Mouse (Mus musculus): ENCODE data around the gene Htr3a. TPM values are rescaled to one million over a fixed set of nuclear protein-coding genes. Genes with fewer than 3 reads are reported as not detected.

Gene Htr3a
- total and polyA plus RNA-seq, 3 experiments = not detected

DNA sequence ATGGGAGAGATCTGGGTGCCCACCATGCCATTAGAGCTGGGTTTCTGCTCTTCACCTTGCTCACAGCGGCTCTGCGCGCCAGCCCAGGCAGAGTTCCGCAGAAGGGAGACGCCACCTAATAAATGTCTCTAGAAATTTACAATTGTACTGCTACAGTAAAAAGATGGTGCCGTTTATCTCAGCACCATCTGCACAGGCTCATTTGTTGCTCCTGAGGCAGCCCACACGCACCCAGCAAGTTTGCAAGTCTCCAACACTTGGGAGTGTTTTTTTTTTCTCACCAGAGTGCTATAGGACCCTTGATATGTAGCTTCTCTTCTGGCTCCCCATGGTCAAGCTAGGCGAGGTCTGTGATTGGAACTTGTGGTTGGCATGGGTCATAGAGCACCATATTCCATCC is 38.0 kb downstream of the Htr3a start:
- H3K27me3 ChIP-seq (ENCODE audit: control insufficient read depth in 1 of 2, insufficient read depth in 2 of 2, low read length in 2 of 2) = peaks cover 0 to 5% of the 10 kb centered on the region in 2 experiments; a peak in 2 of 4 replicates
- H3K79me2 ChIP-seq (ENCODE audit: control insufficient read depth, insufficient read depth, low read length, poor library complexity) = no peaks in the 10 kb centered on the region
- no peaks in the 10 kb centered on the region for H3K36me3 ChIP-seq (ENCODE audit: control insufficient read depth in 1 of 2, insufficient read depth in 2 of 2, low read length in 2 of 2)
- no peaks in the 10 kb centered on the region for H3K4me1 ChIP-seq (ENCODE audit: control insufficient read depth in 1 of 2, insufficient read depth in 2 of 2, low read length in 2 of 2)
- H3K9ac ChIP-seq (ENCODE audit: control insufficient read depth, low read depth, low read length, poor library complexity, severe bottlenecking) = no peak overlapping the region
- no peak overlapping the region for H3K27ac ChIP-seq (ENCODE audit: control insufficient read depth, low read depth, low read length)
- H3K9me3 ChIP-seq (replicated peaks; ENCODE audit: insufficient read depth, low read length) = no peaks in the 10 kb centered on the region
- H3K4me3 ChIP-seq (ENCODE audit: control insufficient read depth in 1 of 2, insufficient read depth in 1 of 2, low read depth in 2 of 2, low read length in 2 of 2) = no peak overlapping the region
- TF ChIP-seq USF1 (IDR thresholded peaks at IDR 0.05; ENCODE audit: low read depth, low read length) = no peak
- TF ChIP-seq JUND (IDR thresholded peaks at IDR 0.05; ENCODE audit: low read depth, low read length) = no peak
- no peak for TF ChIP-seq ZKSCAN1 (IDR thresholded peaks at IDR 0.05; ENCODE audit: low read depth, low read length)
- no peak for TF ChIP-seq MXI1 (IDR thresholded peaks at IDR 0.05; ENCODE audit: low read depth, low read length)
- TF ChIP-seq MYB (IDR thresholded peaks at IDR 0.05; ENCODE audit: low read depth, low read length) = no peak
- TF ChIP-seq MAZ (IDR thresholded peaks at IDR 0.05; ENCODE audit: low read depth, low read length) = no peak
- no peak for TF ChIP-seq UBTF (IDR thresholded peaks at IDR 0.05; ENCODE audit: borderline replicate concordance, insufficient read depth, low read depth, low read length)
- TF ChIP-seq ETS1 (IDR thresholded peaks at IDR 0.05; ENCODE audit: low read depth, low read length) = no peak
- TF ChIP-seq TCF12 (IDR thresholded peaks at IDR 0.05; ENCODE audit: low read depth, low read length) = no peak
- no peak for TF ChIP-seq SIN3A (IDR thresholded peaks at IDR 0.05; ENCODE audit: low read length)
- TF ChIP-seq BHLHE40 (IDR thresholded peaks at IDR 0.05; ENCODE audit: borderline replicate concordance, low read depth, low read length) = no peak
- DNase-seq (ENCODE audit: low read depth, low spot score) = no peak

- H3K9me3 ChIP-seq (replicated peaks; ENCODE audit: insufficient read depth, low read length) = no peaks in the 10 kb centered on the region
- H3K4me1 ChIP-seq (ENCODE audit: control insufficient read depth in 1 of 2, insufficient read depth in 2 of 2, low read length in 2 of 2) = no peaks in the 10 kb centered on the region
- TF ChIP-seq MAZ (IDR thresholded peaks at IDR 0.05; ENCODE audit: low read depth, low read length) = no peak
- TF ChIP-seq MEF2A (IDR thresholded peaks at IDR 0.05; ENCODE audit: extremely low read depth, insufficient replicate concordance, low read depth, low read length, poor library complexity, severe bottlenecking) = no peak
- no peak for TF ChIP-seq POLR2AphosphoS2 (IDR thresholded peaks at IDR 0.05; ENCODE audit: low read length)
- TF ChIP-seq MXI1 (IDR thresholded peaks at IDR 0.05; ENCODE audit: low read depth, low read length) = no peak
- TF ChIP-seq SMC3 (IDR thresholded peaks at IDR 0.05; ENCODE audit: low read depth, low read length) = no peak
- no peak for TF ChIP-seq POLR2AphosphoS5 (IDR thresholded peaks at IDR 0.05; ENCODE audit: borderline replicate concordance, low read depth, low read length)
- TF ChIP-seq POLR2A (IDR thresholded peaks at IDR 0.05; ENCODE audit: control insufficient read depth in 1 of 2, insufficient read depth in 1 of 2, low read depth in 1 of 2, low read length in 2 of 2, poor library complexity in 1 of 2) = no peak
- TF ChIP-seq BHLHE40 (IDR thresholded peaks at IDR 0.05; ENCODE audit: borderline replicate concordance, low read depth, low read length) = no peak
- no peak for TF ChIP-seq GATA1 (IDR thresholded peaks at IDR 0.05; ENCODE audit: low read depth, low read length)
- no peak for TF ChIP-seq MAFK (IDR thresholded peaks at IDR 0.05; ENCODE audit: borderline replicate concordance, low read depth, low read length)
- no peak for TF ChIP-seq MYB (IDR thresholded peaks at IDR 0.05; ENCODE audit: low read depth, low read length)
- TF ChIP-seq E2F4 (IDR thresholded peaks at IDR 0.05; ENCODE audit: borderline replicate concordance, low read depth, low read length) = no peak
- TF ChIP-seq EP300 (IDR thresholded peaks at IDR 0.05; ENCODE audit: low read depth in 1 of 2, low read length in 2 of 2) = no peak
- TF ChIP-seq HCFC1 (IDR thresholded peaks at IDR 0.05; ENCODE audit: low read depth, low read length) = no peak
- no peak for TF ChIP-seq ZKSCAN1 (IDR thresholded peaks at IDR 0.05; ENCODE audit: low read depth, low read length)
- H3K27me3 ChIP-seq (ENCODE audit: control insufficient read depth in 1 of 2, insufficient read depth in 2 of 2, low read length in 2 of 2) = peaks cover 0 to 4% of the 10 kb centered on the region in 2 experiments; a peak in 2 of 4 replicates
- H3K79me2 ChIP-seq (ENCODE audit: control insufficient read depth, insufficient read depth, low read length, poor library complexity) = no peaks in the 10 kb centered on the region
- H3K27ac ChIP-seq (ENCODE audit: control insufficient read depth, low read depth, low read length) = no peak overlapping the region
- no peak for DNase-seq (ENCODE audit: low read depth, low spot score)
- H3K9ac ChIP-seq (ENCODE audit: control insufficient read depth, low read depth, low read length, poor library complexity, severe bottlenecking) = no peak overlapping the region
- H3K4me3 ChIP-seq (ENCODE audit: control insufficient read depth in 1 of 2, insufficient read depth in 1 of 2, low read depth in 2 of 2, low read length in 2 of 2) = no peak overlapping the region
- H3K36me3 ChIP-seq (ENCODE audit: control insufficient read depth in 1 of 2, insufficient read depth in 2 of 2, low read length in 2 of 2) = no peaks in the 10 kb centered on the region
Measured at GRCm38 (mm10) chr9:48866523-48867121, 44.3 kb downstream of the Htr3a start.
